Mouse (Mus musculus) kidney, postnatal 36 days (tissue): Measurements from ENCODE around the gene Gm3138.
"Not testable (repeated sequence)": the region's sequence is repeated elsewhere in the genome, so short reads cannot be mapped to it uniquely, and the experiment has no call there.

ENCODE experiments used
- DNase-seq, 2 experiments: peaks; one replicate each; pipeline ENCODE4 v3.0.0; 2021 to 2022; ENCODE audit warnings: mixed read lengths in 2 of 2

Gm3138 gene

DNA sequence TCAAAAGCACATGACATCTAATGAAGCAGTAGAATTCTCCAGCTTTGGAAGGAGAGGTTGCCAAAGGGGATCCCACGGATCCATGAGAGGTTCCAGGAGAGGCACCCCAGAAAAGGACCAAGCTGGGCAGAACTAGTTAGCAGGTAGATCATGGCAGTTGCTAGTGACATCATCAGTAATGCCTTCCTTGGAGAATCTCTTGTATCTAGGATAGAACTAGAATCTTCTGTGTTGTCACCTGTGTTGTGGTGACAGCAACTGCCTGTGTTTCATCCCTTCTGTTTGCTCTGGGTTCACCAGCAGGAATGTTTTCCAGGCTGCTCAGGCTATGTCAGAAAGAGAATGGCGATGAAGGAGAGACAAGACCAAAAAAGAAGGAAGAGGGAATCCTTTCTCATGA lies at the start of gene Gm3138:
TSS of gene Gm3138 (plus strand) at position 301 of the 400 bp plus-strand sequence.
- DNase-seq: not testable (repeated sequence)

DNA sequence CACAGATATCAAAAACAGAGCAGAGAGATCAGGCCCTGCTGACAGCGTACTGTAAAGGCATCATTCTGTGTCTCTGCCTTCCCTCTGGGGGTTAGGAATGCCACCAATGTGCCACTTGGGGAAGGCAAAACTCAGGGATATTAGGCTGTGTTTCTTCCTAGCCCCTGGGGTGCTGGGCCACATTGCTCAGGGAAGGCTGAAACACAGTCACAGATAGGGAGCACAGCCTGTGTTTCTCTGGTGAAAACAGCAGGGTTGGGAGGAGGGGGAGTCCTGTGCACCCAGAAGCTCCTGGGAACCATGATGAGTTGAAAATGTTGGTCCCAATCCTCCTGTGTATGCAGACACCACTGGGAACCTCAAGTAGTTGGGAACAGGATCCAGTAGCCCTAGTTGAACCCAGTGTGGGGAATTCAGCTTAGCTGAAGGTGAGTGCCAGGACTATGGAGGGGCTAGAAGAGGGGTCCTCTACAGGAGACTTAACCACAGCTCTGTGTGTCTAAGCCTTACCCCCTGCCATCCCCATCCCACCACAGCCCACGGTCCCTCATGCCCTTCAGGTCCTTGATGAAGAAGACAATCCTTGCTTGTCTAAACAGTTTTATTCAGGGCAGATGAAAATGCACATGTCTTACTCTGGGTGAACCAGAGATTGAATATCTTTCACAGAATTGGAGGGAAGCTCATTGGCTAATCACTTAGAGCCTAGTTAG lies 20.0 kb downstream of the Gm3138 start:
- DNase-seq: not testable (repeated sequence)

GRCm38 (mm10) chr14:4279828-4280227 lies 30.4 kb downstream of the Gm3138 start:
- DNase-seq: not testable (repeated sequence)
